ENCODE assay signal across 33 mouse cellular contexts in genomic region chr5:123359431-123359830, GRCm38 (mm10). TPM values are rescaled to one million over a fixed set of nuclear protein-coding genes. Genes with fewer than 3 reads are reported as not detected.
A peak's percentile ranks its signal among the peaks of the same experiment; 100 is the strongest.
DNase-seq lines count a peak whose midpoint lies in the region; ATAC-seq and TF ChIP-seq lines count a peak whose summit lies in the region.
"Had no signal": no experiment of that assay in that cellular context is flagged by ENCODE, and none has a peak within 500 bp of the region (broad histone marks: within the 10 kb centered on the region; RNA-seq: fewer than 3 reads in every experiment).

No protein-coding gene starts in this region.

- whole genome bisulfite sequencing in kidney, postnatal 0 days = 63% methylated on average over 6 of the region's 6 CpGs
- WGBS in intestine, embryonic 15.5 days = 86% methylated on average over 6 of the region's 6 CpGs

- peaks cover 7% of the 10 kb centered on the region; the same call in 1 of the 2 replicates for H3K4me1 ChIP-seq in kidney, postnatal 0 days (replicated peaks; ENCODE audit: insufficient read depth, low read length)
- H3K4me1 ChIP-seq in intestine, embryonic 15.5 days (replicated peaks) = no peaks in the 10 kb centered on the region
- H3K4me1 ChIP-seq: embryonic facial prominence, embryonic 12.5 days; forebrain, embryonic 10.5 days; forebrain, embryonic 15.5 days; hindbrain, embryonic 12.5 days; limb, embryonic 13.5 days; midbrain, embryonic 12.5 days; neural tube, embryonic 15.5 days had no signal

- H3K4me3 ChIP-seq in kidney, postnatal 0 days (replicated peaks; ENCODE audit: low read depth, low read length) = no peak overlapping the region
- H3K4me3 ChIP-seq in intestine, embryonic 15.5 days (replicated peaks) = no peak overlapping the region
- H3K4me3 ChIP-seq: embryonic facial prominence, embryonic 12.5 days; forebrain, embryonic 10.5 days; forebrain, embryonic 15.5 days; gastrocnemius, adult 2 months; hindbrain, embryonic 12.5 days; layer of hippocampus, adult 2 months; left cerebral cortex, adult 2 months; limb, embryonic 13.5 days; lung, embryonic 15.5 days; megakaryocyte, embryonic 14.5 days; midbrain, embryonic 12.5 days; neural tube, embryonic 15.5 days; stomach, embryonic 15.5 days had no signal

- H3K36me3 ChIP-seq in kidney, postnatal 0 days (ENCODE audit: insufficient read depth, low read length) = peaks cover 61% of the 10 kb centered on the region
- peaks cover 35% of the 10 kb centered on the region for H3K36me3 ChIP-seq in intestine, embryonic 15.5 days

- DNase-seq in kidney, adult 11 months = peak; percentile 96
- peak; percentile 91 to 94 for DNase-seq in kidney, adult 8-10 months
- peak; percentile 64 for DNase-seq in kidney, postnatal 0 days (ENCODE audit: low spot score)
- DNase-seq in kidney, postnatal 4 days = peak; percentile 73 to 85
- DNase-seq: adrenal gland, adult 2 months; B cell, adult 2 months; cerebellum, adult 9-10 months; embryo, embryonic 11 days; gastrocnemius, adult 2 months; heart, postnatal 14 days; lung, postnatal 4 days; retina, postnatal 1 day; right cerebral cortex, postnatal 14 days; thymus, postnatal 14 days had no signal

- ATAC-seq in kidney, postnatal 0 days (replicated peaks; ENCODE audit: low FRiP score, low read depth) = peak; percentile 91
- ATAC-seq in intestine, embryonic 15.5 days = no peak
- ATAC-seq in erythroblast, adult 5-6 weeks (replicated peaks; ENCODE audit: low FRiP score, poor library complexity, severe bottlenecking) = no peak
- no peak for ATAC-seq in granulocyte monocyte progenitor cell, adult 5-6 weeks (replicated peaks; ENCODE audit: poor library complexity, severe bottlenecking)
- ATAC-seq: activated CD4-positive, CD25-positive, alpha-beta regulatory T cell, adult 4 months; forebrain, embryonic 15.5 days; hindbrain, postnatal 0 days; intestine, embryonic 16.5 days had no signal

- H3K9me3 ChIP-seq in kidney, postnatal 0 days (replicated peaks; ENCODE audit: low read length) = no peaks in the 10 kb centered on the region
- H3K9me3 ChIP-seq in intestine, embryonic 15.5 days = no peaks in the 10 kb centered on the region
- H3K9me3 ChIP-seq: embryonic facial prominence, embryonic 12.5 days; forebrain, embryonic 10.5 days; forebrain, embryonic 15.5 days; hindbrain, embryonic 12.5 days; limb, embryonic 13.5 days; lung, embryonic 15.5 days; megakaryocyte, embryonic 14.5 days; midbrain, embryonic 12.5 days; neural tube, embryonic 15.5 days; stomach, embryonic 15.5 days had no signal

- H3K9ac ChIP-seq in kidney, postnatal 0 days (ENCODE audit: low read depth, low read length) = no peak overlapping the region
- no peak overlapping the region for H3K9ac ChIP-seq in intestine, embryonic 15.5 days
- H3K9ac ChIP-seq: embryonic facial prominence, embryonic 12.5 days; forebrain, embryonic 15.5 days; hindbrain, embryonic 12.5 days; limb, embryonic 13.5 days; lung, embryonic 15.5 days; midbrain, embryonic 12.5 days; neural tube, embryonic 15.5 days; stomach, embryonic 15.5 days had no signal

- no peaks in the 10 kb centered on the region for H3K27me3 ChIP-seq in kidney, postnatal 0 days (ENCODE audit: insufficient read depth, low read length)
- no peaks in the 10 kb centered on the region for H3K27me3 ChIP-seq in intestine, embryonic 15.5 days (replicated peaks)
- H3K27me3 ChIP-seq: embryonic facial prominence, embryonic 12.5 days; forebrain, embryonic 15.5 days; hindbrain, embryonic 12.5 days; limb, embryonic 13.5 days; lung, embryonic 15.5 days; megakaryocyte, embryonic 14.5 days; midbrain, embryonic 12.5 days; neural tube, embryonic 15.5 days; stomach, embryonic 15.5 days had no signal

- no peak overlapping the region for H3K4me2 ChIP-seq in kidney, postnatal 0 days (ENCODE audit: low read length)
- no peak overlapping the region for H3K4me2 ChIP-seq in intestine, embryonic 15.5 days (replicated peaks)
- H3K4me2 ChIP-seq: embryonic facial prominence, embryonic 12.5 days; forebrain, embryonic 15.5 days; hindbrain, embryonic 12.5 days; limb, embryonic 13.5 days; liver, embryonic 11.5 days; lung, embryonic 15.5 days; midbrain, embryonic 12.5 days; neural tube, embryonic 15.5 days; stomach, embryonic 15.5 days had no signal

- no peak for TF ChIP-seq CTCF in kidney, postnatal 0 days (IDR thresholded peaks at IDR 0.05; ENCODE audit: low read depth)

- H3K27ac ChIP-seq in kidney, postnatal 0 days = peak overlapping the region; percentile 43; the same call in 1 of the 2 replicates
- H3K27ac ChIP-seq in intestine, embryonic 15.5 days = no peak overlapping the region
- H3K27ac ChIP-seq: embryonic facial prominence, embryonic 12.5 days; forebrain, embryonic 10.5 days; forebrain, embryonic 15.5 days; gastrocnemius, adult 2 months; hindbrain, embryonic 12.5 days; hindbrain, postnatal 0 days; layer of hippocampus, adult 2 months; left cerebral cortex, adult 2 months; limb, embryonic 13.5 days; lung, embryonic 15.5 days; midbrain, embryonic 12.5 days; neural tube, embryonic 15.5 days; stomach, embryonic 15.5 days had no signal

RNA-seq across cellular contexts. Expression of gene Bcl7a, which starts 15.8 kb away (rescaled TPM):
- 27.4 and 29.9 TPM in 2 replicates for polyA plus RNA-seq in kidney, postnatal 0 days (2015; fragmentation: Nextera tagmentation; extraction: Ambion mirVana)
- polyA plus RNA-seq in intestine, embryonic 15.5 days (2015; fragmentation: Nextera tagmentation; extraction: Ambion mirVana) = 15.9 and 16.4 TPM in 2 replicates
- total RNA-seq in erythroblast, adult 5-6 weeks (2015; ENCODE audit: low replicate concordance) = 3.8 and 8.3 TPM in 2 replicates
- 3.1 and 3.3 TPM in 2 replicates for total RNA-seq in erythroblast, adult 5-6 weeks (2017; ENCODE audit: low replicate concordance)
- 27.5 and 29.4 TPM in 2 replicates for total RNA-seq in granulocyte monocyte progenitor cell, adult 5-6 weeks (2014; fragmentation: Nextera tagmentation)
- total RNA-seq in granulocyte monocyte progenitor cell, adult 5-6 weeks (2017) = 11.0 and 17.4 TPM in 2 replicates

RNA-seq across cellular contexts. Expression of gene Mlxip, which starts 35.2 kb away (rescaled TPM):
- polyA plus RNA-seq in kidney, postnatal 0 days (2015; fragmentation: Nextera tagmentation; extraction: Ambion mirVana) = 13.8 and 14.9 TPM in 2 replicates
- 19.2 and 22.4 TPM in 2 replicates for polyA plus RNA-seq in intestine, embryonic 15.5 days (2015; fragmentation: Nextera tagmentation; extraction: Ambion mirVana)
- total RNA-seq in erythroblast, adult 5-6 weeks (2015; ENCODE audit: low replicate concordance) = 4.4 and 7.9 TPM in 2 replicates
- total RNA-seq in erythroblast, adult 5-6 weeks (2017; ENCODE audit: low replicate concordance) = 1.5 and 2.5 TPM in 2 replicates
- total RNA-seq in granulocyte monocyte progenitor cell, adult 5-6 weeks (2014; fragmentation: Nextera tagmentation) = 46.9 and 52.3 TPM in 2 replicates
- total RNA-seq in granulocyte monocyte progenitor cell, adult 5-6 weeks (2017) = 11.1 and 11.9 TPM in 2 replicates
